Comparison of ENCODE assay signal across 8 mouse cellular contexts in genomic region chr17:56277567-56277893, GRCm38 (mm10). TPM values are rescaled to one million over a fixed set of nuclear protein-coding genes. Genes with fewer than 3 reads are reported as not detected.
DNase-seq lines count a peak whose midpoint lies in the region; ATAC-seq and TF ChIP-seq lines count a peak whose summit lies in the region.

No protein-coding gene starts in this region.

- H3K9ac ChIP-seq in lung, embryonic 14.5 days = peak overlapping the region; percentile 27; the same call in 1 of the 2 replicates
- H3K9ac ChIP-seq in hindbrain, embryonic 12.5 days = no peak overlapping the region
- H3K9ac ChIP-seq in midbrain, embryonic 14.5 days (replicated peaks; ENCODE audit: low read length) = no peak overlapping the region

- 13% methylated on average over 2 of the region's 2 CpGs for WGBS in lung, embryonic 14.5 days
- 56% methylated on average over 2 of the region's 2 CpGs for WGBS in hindbrain, embryonic 12.5 days
- 41% methylated on average over 2 of the region's 2 CpGs for WGBS in midbrain, embryonic 14.5 days

- H3K36me3 ChIP-seq in erythroblast, embryonic 14.5 days (ENCODE audit: control insufficient read depth) = peaks cover 47% of the 10 kb centered on the region
- H3K36me3 ChIP-seq in lung, embryonic 14.5 days (ENCODE audit: insufficient read depth) = peaks cover 48% of the 10 kb centered on the region
- peaks cover 13% of the 10 kb centered on the region for H3K36me3 ChIP-seq in hindbrain, embryonic 12.5 days
- H3K36me3 ChIP-seq in midbrain, embryonic 14.5 days (ENCODE audit: control insufficient read depth, insufficient read depth, low read length) = no peaks in the 10 kb centered on the region

- H3K27me3 ChIP-seq in erythroblast, embryonic 14.5 days (ENCODE audit: control insufficient read depth) = no peaks in the 10 kb centered on the region
- H3K27me3 ChIP-seq in lung, embryonic 14.5 days (ENCODE audit: insufficient read depth, low read length) = no peaks in the 10 kb centered on the region
- H3K27me3 ChIP-seq in hindbrain, embryonic 12.5 days = no peaks in the 10 kb centered on the region
- no peaks in the 10 kb centered on the region for H3K27me3 ChIP-seq in midbrain, embryonic 14.5 days (ENCODE audit: control insufficient read depth, insufficient read depth, low read length)

- no peak for TF ChIP-seq CTCF in lung, embryonic 14.5 days (IDR thresholded peaks at IDR 0.05; ENCODE audit: low read depth)

- no peaks in the 10 kb centered on the region for H3K9me3 ChIP-seq in erythroblast, embryonic 14.5 days (ENCODE audit: control insufficient read depth, low read length)
- H3K9me3 ChIP-seq in lung, embryonic 14.5 days (ENCODE audit: low read depth, low read length) = no peaks in the 10 kb centered on the region
- no peaks in the 10 kb centered on the region for H3K9me3 ChIP-seq in hindbrain, embryonic 12.5 days (replicated peaks)
- no peaks in the 10 kb centered on the region for H3K9me3 ChIP-seq in midbrain, embryonic 14.5 days (ENCODE audit: control insufficient read depth, low read length)

- peak overlapping the region; percentile 93 for H3K27ac ChIP-seq in lung, embryonic 14.5 days (ENCODE audit: low read depth)
- peak overlapping the region; percentile 40; the same call in 1 of the 2 replicates for H3K27ac ChIP-seq in hindbrain, embryonic 12.5 days
- no peak overlapping the region for H3K27ac ChIP-seq in midbrain, embryonic 14.5 days (replicated peaks; ENCODE audit: low read depth, low read length)

- peak overlapping the region; percentile 86 for H3K4me3 ChIP-seq in erythroblast, embryonic 14.5 days (replicated peaks)
- peak overlapping the region; percentile 49; the same call in 1 of the 2 replicates for H3K4me3 ChIP-seq in lung, embryonic 14.5 days (ENCODE audit: low read depth, low read length)
- H3K4me3 ChIP-seq in hindbrain, embryonic 12.5 days = no peak overlapping the region
- no peak overlapping the region for H3K4me3 ChIP-seq in midbrain, embryonic 14.5 days (replicated peaks; ENCODE audit: low read depth, low read length)

- peaks cover 76% of the 10 kb centered on the region for H3K4me1 ChIP-seq in erythroblast, embryonic 14.5 days (ENCODE audit: control insufficient read depth)
- H3K4me1 ChIP-seq in lung, embryonic 14.5 days (ENCODE audit: insufficient read depth) = peaks cover 8% of the 10 kb centered on the region
- peaks cover 16% of the 10 kb centered on the region for H3K4me1 ChIP-seq in hindbrain, embryonic 12.5 days
- H3K4me1 ChIP-seq in midbrain, embryonic 14.5 days (ENCODE audit: control insufficient read depth, insufficient read depth, low read length) = 0 out of 2 replicates have a peak, but pooled peaks cover 5% of the 10 kb centered on the region

- no peak for DNase-seq in lung, embryonic 14.5 days
- no peak for DNase-seq in lung, adult 18-20 months
- DNase-seq in midbrain, embryonic 14.5 days = no peak
- no peak for DNase-seq in cerebellum, adult 8-10 months
- DNase-seq in urinary bladder, postnatal 10 days (ENCODE audit: low spot score) = no peak

- peak overlapping the region; percentile 65 for H3K4me2 ChIP-seq in lung, embryonic 14.5 days
- peak overlapping the region; percentile 57; the same call in 1 of the 2 replicates for H3K4me2 ChIP-seq in hindbrain, embryonic 12.5 days (replicated peaks)
- H3K4me2 ChIP-seq in midbrain, embryonic 14.5 days (ENCODE audit: low read length) = peak overlapping the region; percentile 63; the same call in 1 of the 2 replicates

- ATAC-seq in erythroblast, adult 5-6 weeks (replicated peaks; ENCODE audit: low FRiP score, poor library complexity, severe bottlenecking) = no peak
- ATAC-seq in lung, embryonic 14.5 days (ENCODE audit: insufficient read depth) = no peak
- ATAC-seq in hindbrain, embryonic 12.5 days (ENCODE audit: low FRiP score) = no peak
- ATAC-seq in midbrain, embryonic 14.5 days (ENCODE audit: low FRiP score, low TSS enrichment) = no peak

RNA-seq across cellular contexts. Expression of gene Ticam1, which starts 0.9 kb away (rescaled TPM):
- 0.90 and 0.96 TPM in 2 replicates for polyA plus RNA-seq in erythroblast, embryonic 14.5 days (2012)
- total RNA-seq in erythroblast, adult 5-6 weeks (2015; ENCODE audit: low replicate concordance) = 2.5 and 5.0 TPM in 2 replicates
- total RNA-seq in erythroblast, adult 5-6 weeks (2017; ENCODE audit: low replicate concordance) = 1.3 and 2.8 TPM in 2 replicates
- polyA plus RNA-seq in lung, embryonic 14.5 days (2014; fragmentation: Nextera tagmentation; extraction: Ambion mirVana) = 4.5 and 4.9 TPM in 2 replicates
- 2.3 and 2.5 TPM in 2 replicates for polyA plus RNA-seq in hindbrain, embryonic 12.5 days (2016; fragmentation: Nextera tagmentation; extraction: Ambion mirVana)
- 0.78 and 1.6 TPM in 2 replicates for polyA plus RNA-seq in midbrain, embryonic 14.5 days (2014; fragmentation: Nextera tagmentation; extraction: Ambion mirVana)

RNA-seq across cellular contexts. Expression of gene Plin3, which starts 15.1 kb away (rescaled TPM):
- 0.86 and 1.3 TPM in 2 replicates for polyA plus RNA-seq in erythroblast, embryonic 14.5 days (2012)
- total RNA-seq in erythroblast, adult 5-6 weeks (2015; ENCODE audit: low replicate concordance) = 3.1 and 4.0 TPM in 2 replicates
- total RNA-seq in erythroblast, adult 5-6 weeks (2017; ENCODE audit: low replicate concordance) = 5.4 and 5.9 TPM in 2 replicates
- 69.7 and 71.0 TPM in 2 replicates for polyA plus RNA-seq in lung, embryonic 14.5 days (2014; fragmentation: Nextera tagmentation; extraction: Ambion mirVana)
- 37.1 and 37.2 TPM in 2 replicates for polyA plus RNA-seq in hindbrain, embryonic 12.5 days (2016; fragmentation: Nextera tagmentation; extraction: Ambion mirVana)
- 6.4 and 11.6 TPM in 2 replicates for polyA plus RNA-seq in midbrain, embryonic 14.5 days (2014; fragmentation: Nextera tagmentation; extraction: Ambion mirVana)

RNA-seq across cellular contexts. Expression of gene Fem1a, which starts 20.9 kb away (rescaled TPM):
- 0.64 and 0.80 TPM in 2 replicates for polyA plus RNA-seq in erythroblast, embryonic 14.5 days (2012)
- 2.7 TPM in 2 replicates for total RNA-seq in erythroblast, adult 5-6 weeks (2015; ENCODE audit: low replicate concordance)
- total RNA-seq in erythroblast, adult 5-6 weeks (2017; ENCODE audit: low replicate concordance) = 4.9 and 5.3 TPM in 2 replicates
- 14.5 and 15.4 TPM in 2 replicates for polyA plus RNA-seq in lung, embryonic 14.5 days (2014; fragmentation: Nextera tagmentation; extraction: Ambion mirVana)
- 19.5 and 19.8 TPM in 2 replicates for polyA plus RNA-seq in hindbrain, embryonic 12.5 days (2016; fragmentation: Nextera tagmentation; extraction: Ambion mirVana)
- 16.9 and 21.4 TPM in 2 replicates for polyA plus RNA-seq in midbrain, embryonic 14.5 days (2014; fragmentation: Nextera tagmentation; extraction: Ambion mirVana)

RNA-seq across cellular contexts. Expression of gene Arrdc5, which starts 22.6 kb away (rescaled TPM):
- polyA plus RNA-seq in erythroblast, embryonic 14.5 days (2012) = not detected in 2 replicates
- not detected in 2 replicates for total RNA-seq in erythroblast, adult 5-6 weeks (2015; ENCODE audit: low replicate concordance)
- total RNA-seq in erythroblast, adult 5-6 weeks (2017; ENCODE audit: low replicate concordance) = not detected in 2 replicates
- polyA plus RNA-seq in lung, embryonic 14.5 days (2014; fragmentation: Nextera tagmentation; extraction: Ambion mirVana) = not detected in 2 replicates
- not detected in 2 replicates for polyA plus RNA-seq in hindbrain, embryonic 12.5 days (2016; fragmentation: Nextera tagmentation; extraction: Ambion mirVana)
- not detected in 2 replicates for polyA plus RNA-seq in midbrain, embryonic 14.5 days (2014; fragmentation: Nextera tagmentation; extraction: Ambion mirVana)

RNA-seq across cellular contexts. Expression of gene Uhrf1, which starts 25.6 kb away (rescaled TPM):
- polyA plus RNA-seq in erythroblast, embryonic 14.5 days (2012) = 30.4 and 30.5 TPM in 2 replicates
- total RNA-seq in erythroblast, adult 5-6 weeks (2015; ENCODE audit: low replicate concordance) = 34.4 and 53.7 TPM in 2 replicates
- total RNA-seq in erythroblast, adult 5-6 weeks (2017; ENCODE audit: low replicate concordance) = 66.2 and 103 TPM in 2 replicates
- 137 and 147 TPM in 2 replicates for polyA plus RNA-seq in lung, embryonic 14.5 days (2014; fragmentation: Nextera tagmentation; extraction: Ambion mirVana)
- 95.7 and 99.9 TPM in 2 replicates for polyA plus RNA-seq in hindbrain, embryonic 12.5 days (2016; fragmentation: Nextera tagmentation; extraction: Ambion mirVana)
- 11.3 and 21.5 TPM in 2 replicates for polyA plus RNA-seq in midbrain, embryonic 14.5 days (2014; fragmentation: Nextera tagmentation; extraction: Ambion mirVana)

Comparison
In these comparisons a context has a peak if more than half of its experiments do, and no peak if none do; other contexts are left out.
1. H3K4me3 ChIP-seq: peak in erythroblast, embryonic 14.5 days (single experiment) and lung, embryonic 14.5 days (single experiment); none in hindbrain, embryonic 12.5 days (single experiment) and midbrain, embryonic 14.5 days (single experiment).
2. Peak in every context shown above with its lines, with median percentiles within 50 percentile points of each other: H3K4me2 ChIP-seq.